ENCODE assay signal across 9 mouse cellular contexts in genomic region chr9:21366541-21367220, GRCm38 (mm10). TPM values are rescaled to one million over a fixed set of nuclear protein-coding genes. Genes with fewer than 3 reads are reported as not detected.
DNase-seq lines count a peak whose midpoint lies in the region; ATAC-seq and TF ChIP-seq lines count a peak whose summit lies in the region.
"Had no signal": no experiment of that assay in that cellular context is flagged by ENCODE, and none has a peak within 500 bp of the region (broad histone marks: within the 10 kb centered on the region; RNA-seq: fewer than 3 reads in every experiment).

No protein-coding gene starts in this region.

- peak; percentile 63 for TF ChIP-seq RAD21 in CH12.LX (IDR thresholded peaks at IDR 0.05; ENCODE audit: low read depth, low read length)

- H3K4me2 ChIP-seq in CH12.LX (ENCODE audit: insufficient read depth, low read depth, poor library complexity, severe bottlenecking): no peak overlapping the region
- peak overlapping the region; percentile 52 for H3K4me2 ChIP-seq in heart, postnatal 0 days (ENCODE audit: low read depth, low read length)
- peak overlapping the region; percentile 93 for H3K4me2 ChIP-seq in liver, embryonic 16.5 days (ENCODE audit: low read depth, low read length)
- peak overlapping the region; percentile 60 for H3K4me2 ChIP-seq in neural tube, embryonic 14.5 days (ENCODE audit: low read depth, low read length)

- in situ Hi-C loops in CH12.LX (cut with MboI; ENCODE audit: low pct_ligation_motif_present, low pct_unique_long_range_greater_than_20kb, low sequenced_read_pairs): loop anchor here (5.0 kb wide), 1 partner anchor 46 kb away; the partner anchor contains the start of gene Qtrt1

- dilution Hi-C loops in CH12.LX (cut with MboI; ENCODE audit: extremely low pct_ligation_motif_present, extremely low pct_unique_long_range_greater_than_20kb, low sequenced_read_pairs): no loop called here

- H3K4me1 ChIP-seq in CH12.LX (ENCODE audit: control insufficient read depth in 1 of 2, insufficient read depth in 2 of 2): peaks cover 2 to 30% of the 10 kb centered on the region in 2 experiments; a peak in 3 of 4 replicates
- H3K4me1 ChIP-seq in embryonic fibroblast, embryonic 13.5 days (ENCODE audit: control insufficient read depth, insufficient read depth, low read length): no peaks in the 10 kb centered on the region
- peaks cover 13% of the 10 kb centered on the region for H3K4me1 ChIP-seq in heart, postnatal 0 days (ENCODE audit: control insufficient read depth, insufficient read depth)
- peaks cover 19% of the 10 kb centered on the region for H3K4me1 ChIP-seq in liver, embryonic 16.5 days (ENCODE audit: control insufficient read depth, low read depth, low read length)
- H3K4me1 ChIP-seq in neural tube, embryonic 14.5 days (ENCODE audit: control insufficient read depth, insufficient read depth, low read length): peaks cover 17% of the 10 kb centered on the region

- no peak for TF ChIP-seq POLR2A in CH12.LX (IDR thresholded peaks at IDR 0.05; ENCODE audit: low read depth, low read length)
- TF ChIP-seq POLR2A in embryonic fibroblast, embryonic 13.5 days (IDR thresholded peaks at IDR 0.05; ENCODE audit: low read depth, low read length): no peak

- 28% methylated on average over 14 of the region's 14 CpGs for WGBS in heart, postnatal 0 days
- 24% methylated on average over 14 of the region's 14 CpGs for WGBS in liver, embryonic 16.5 days (ENCODE audit: insufficient replicate concordance)
- WGBS in neural tube, embryonic 14.5 days: 34% methylated on average over 14 of the region's 14 CpGs

- ATAC-seq in heart, postnatal 0 days (ENCODE audit: insufficient read depth, low read depth): no peak
- no peak for ATAC-seq in liver, embryonic 16.5 days (ENCODE audit: low read depth)
- peak; percentile 17 for ATAC-seq in neural tube, embryonic 14.5 days (ENCODE audit: low read depth)

- no peak for TF ChIP-seq EP300 in CH12.LX (IDR thresholded peaks at IDR 0.05; ENCODE audit: low read length)
- TF ChIP-seq EP300 in heart, postnatal 0 days (IDR thresholded peaks at IDR 0.05; ENCODE audit: low read depth): no peak

- peak; percentile 61 for DNase-seq in CH12.LX (ENCODE audit: extremely low read depth)
- peak; percentile 17 to 52 for DNase-seq in adrenal gland, postnatal 4 days (ENCODE audit: low spot score in 2 of 2)
- no peak for DNase-seq in heart, postnatal 0 days (ENCODE audit: low spot score)
- peak; percentile 82 for DNase-seq in layer of hippocampus, adult 11-12 months (ENCODE audit: low spot score)
- DNase-seq in thymus, adult 18-20 months: peak; percentile 37 to 66

- peak; percentile 77 to 94 for TF ChIP-seq CTCF in CH12.LX (conservative IDR thresholded peaks at IDR 0.05 in 1 of 2, IDR thresholded peaks at IDR 0.05 in 1 of 2; ENCODE audit: low read depth in 2 of 2, low read length in 2 of 2)
- no peak for TF ChIP-seq CTCF in embryonic fibroblast, embryonic 13.5 days (IDR thresholded peaks at IDR 0.05; ENCODE audit: borderline replicate concordance, insufficient read depth, low read length)
- TF ChIP-seq CTCF in heart, postnatal 0 days (IDR thresholded peaks at IDR 0.05; ENCODE audit: low read depth): peak; percentile 73

- H3K4me3 ChIP-seq in CH12.LX (replicated peaks in 1 of 3; ENCODE audit: low read depth in 2 of 3, low read length in 2 of 3, poor library complexity in 1 of 3): no peak overlapping the region
- no peak overlapping the region for H3K4me3 ChIP-seq in embryonic fibroblast, embryonic 13.5 days (ENCODE audit: insufficient read depth, low read length)
- peak overlapping the region; percentile 90 for H3K4me3 ChIP-seq in heart, postnatal 0 days (ENCODE audit: low read depth, low read length)
- H3K4me3 ChIP-seq in liver, embryonic 16.5 days (ENCODE audit: low read depth, low read length): peak overlapping the region; percentile 81
- peak overlapping the region; percentile 27 for H3K4me3 ChIP-seq in neural tube, embryonic 14.5 days (ENCODE audit: low read depth, low read length)

- no peaks in the 10 kb centered on the region for H3K27me3 ChIP-seq in CH12.LX (replicated peaks)
- H3K27me3 ChIP-seq in heart, postnatal 0 days (ENCODE audit: control insufficient read depth, insufficient read depth, low read length): no peaks in the 10 kb centered on the region
- peaks cover 2% of the 10 kb centered on the region; the same call in 1 of the 2 replicates for H3K27me3 ChIP-seq in liver, embryonic 16.5 days (ENCODE audit: control insufficient read depth, insufficient read depth, low read depth, low read length)
- no peaks in the 10 kb centered on the region for H3K27me3 ChIP-seq in neural tube, embryonic 14.5 days (ENCODE audit: control insufficient read depth, insufficient read depth, low read length)

- H3K27ac ChIP-seq in CH12.LX (ENCODE audit: insufficient read depth, low read depth): no peak overlapping the region
- H3K27ac ChIP-seq in embryonic fibroblast, embryonic 13.5 days (ENCODE audit: insufficient read depth, low read length): peak overlapping the region; percentile 56
- H3K27ac ChIP-seq in heart, postnatal 0 days (ENCODE audit: low read depth): peak overlapping the region; percentile 76
- peak overlapping the region; percentile 96 for H3K27ac ChIP-seq in liver, embryonic 16.5 days (ENCODE audit: low read length)
- peak overlapping the region; percentile 82 for H3K27ac ChIP-seq in neural tube, embryonic 14.5 days (ENCODE audit: low read depth, low read length)

- H3K9ac ChIP-seq in CH12.LX (ENCODE audit: insufficient read depth, low read depth): no peak overlapping the region
- H3K9ac ChIP-seq in heart, postnatal 0 days (replicated peaks; ENCODE audit: low read depth, low read length): no peak overlapping the region
- peak overlapping the region; percentile 65 for H3K9ac ChIP-seq in liver, embryonic 16.5 days (ENCODE audit: low read depth, low read length)
- H3K9ac ChIP-seq in neural tube, embryonic 14.5 days (replicated peaks; ENCODE audit: low read depth, low read length): 0 out of 2 replicates have a peak overlapping the region, but pooled peaks have one; percentile 35

- peaks cover 33% of the 10 kb centered on the region for H3K79me2 ChIP-seq in CH12.LX (replicated peaks; ENCODE audit: control insufficient read depth, extremely low read depth, insufficient read depth, poor library complexity, severe bottlenecking)

- no peaks in the 10 kb centered on the region for H3K9me3 ChIP-seq in CH12.LX (replicated peaks; ENCODE audit: low read length)
- H3K9me3 ChIP-seq in heart, postnatal 0 days (replicated peaks; ENCODE audit: control insufficient read depth, low read length): no peaks in the 10 kb centered on the region
- H3K9me3 ChIP-seq in liver, embryonic 16.5 days (replicated peaks; ENCODE audit: control insufficient read depth, low read length): no peaks in the 10 kb centered on the region
- no peaks in the 10 kb centered on the region for H3K9me3 ChIP-seq in neural tube, embryonic 14.5 days (ENCODE audit: control insufficient read depth, low read length)

- H3K36me3 ChIP-seq in CH12.LX (replicated peaks in 1 of 2; ENCODE audit: control insufficient read depth in 1 of 2, insufficient read depth in 1 of 2, low read length in 1 of 2): peaks cover 2 to 10% of the 10 kb centered on the region in 2 experiments
- H3K36me3 ChIP-seq in heart, postnatal 0 days (replicated peaks; ENCODE audit: control insufficient read depth, insufficient read depth, low read length): no peaks in the 10 kb centered on the region
- H3K36me3 ChIP-seq in liver, embryonic 16.5 days (ENCODE audit: control insufficient read depth, insufficient read depth): no peaks in the 10 kb centered on the region
- no peaks in the 10 kb centered on the region for H3K36me3 ChIP-seq in neural tube, embryonic 14.5 days (ENCODE audit: control insufficient read depth, insufficient read depth, low read length)

RNA-seq across cellular contexts. Expression of gene Ilf3, which starts 1.0 kb away (rescaled TPM):
- total RNA-seq in CH12.LX (2012; rRNA removed) (77.3 TPM in 2 replicates), CH12.LX (2014; rRNA removed) (72.8 and 75.8 TPM in 2 replicates)
- 128 and 145 TPM in 2 replicates for polyA plus RNA-seq in CH12.LX (2012; ENCODE audit: insufficient read length, low read depth)
- total RNA-seq in adrenal gland, postnatal 4 days (2021): 100 to 1,000 TPM; 107 to 118 TPM
- 80.9 and 94.0 TPM in 2 replicates for polyA plus RNA-seq in embryonic fibroblast, embryonic 13.5 days (2011; ENCODE audit: insufficient read length, low read depth, missing spikeins)
- 34.7 and 37.3 TPM in 2 replicates for total RNA-seq in heart, postnatal 0 days (2014; rRNA removed; ENCODE audit: low replicate concordance)
- 53.6 and 58.4 TPM in 2 replicates for polyA plus RNA-seq in heart, postnatal 0 days (2015; fragmentation: Nextera tagmentation; extraction: Ambion mirVana)
- 34.9 and 37.2 TPM in 2 replicates for polyA plus RNA-seq in liver, embryonic 16.5 days (2015; fragmentation: Nextera tagmentation; extraction: Ambion mirVana)
- polyA plus RNA-seq in neural tube, embryonic 14.5 days (2014; fragmentation: Nextera tagmentation; extraction: Ambion mirVana): 210 and 222 TPM in 2 replicates

RNA-seq across cellular contexts. Expression of gene Qtrt1, which starts 45.0 kb away (rescaled TPM):
- total RNA-seq in CH12.LX (2012; rRNA removed) (57.8 and 60.5 TPM in 2 replicates), CH12.LX (2014; rRNA removed) (43.1 and 48.1 TPM in 2 replicates)
- 52.4 and 56.8 TPM in 2 replicates for polyA plus RNA-seq in CH12.LX (2012; ENCODE audit: insufficient read length, low read depth)
- total RNA-seq in adrenal gland, postnatal 4 days (2021): 10 to 100 TPM; 34.0 to 35.3 TPM
- polyA plus RNA-seq in embryonic fibroblast, embryonic 13.5 days (2011; ENCODE audit: insufficient read length, low read depth, missing spikeins): 30.0 and 35.8 TPM in 2 replicates
- total RNA-seq in heart, postnatal 0 days (2014; rRNA removed; ENCODE audit: low replicate concordance): 34.3 and 39.7 TPM in 2 replicates
- 15.5 and 15.6 TPM in 2 replicates for polyA plus RNA-seq in heart, postnatal 0 days (2015; fragmentation: Nextera tagmentation; extraction: Ambion mirVana)
- polyA plus RNA-seq in liver, embryonic 16.5 days (2015; fragmentation: Nextera tagmentation; extraction: Ambion mirVana): 14.6 and 15.8 TPM in 2 replicates
- polyA plus RNA-seq in neural tube, embryonic 14.5 days (2014; fragmentation: Nextera tagmentation; extraction: Ambion mirVana): 43.7 and 48.9 TPM in 2 replicates

RNA-seq across cellular contexts. Expression of gene Slc44a2, which starts 46.2 kb away (rescaled TPM):
- 27.4 and 36.5 TPM in 2 replicates for total RNA-seq in CH12.LX (2012; rRNA removed)
- total RNA-seq in CH12.LX (2014; rRNA removed): 22.1 and 26.1 TPM in 2 replicates
- 52.5 and 62.9 TPM in 2 replicates for polyA plus RNA-seq in CH12.LX (2012; ENCODE audit: insufficient read length, low read depth)
- 10 to 100 TPM; 73.6 to 75.4 TPM for total RNA-seq in adrenal gland, postnatal 4 days (2021)
- 115 and 125 TPM in 2 replicates for polyA plus RNA-seq in embryonic fibroblast, embryonic 13.5 days (2011; ENCODE audit: insufficient read length, low read depth, missing spikeins)
- total RNA-seq in heart, postnatal 0 days (2014; rRNA removed; ENCODE audit: low replicate concordance): 44.0 and 84.8 TPM in 2 replicates
- polyA plus RNA-seq in heart, postnatal 0 days (2015; fragmentation: Nextera tagmentation; extraction: Ambion mirVana): 45.0 and 46.5 TPM in 2 replicates
- 16.9 TPM in 2 replicates for polyA plus RNA-seq in liver, embryonic 16.5 days (2015; fragmentation: Nextera tagmentation; extraction: Ambion mirVana)
- 67.7 and 75.1 TPM in 2 replicates for polyA plus RNA-seq in neural tube, embryonic 14.5 days (2014; fragmentation: Nextera tagmentation; extraction: Ambion mirVana)

RNA-seq across cellular contexts. Expression of gene Ap1m2, which starts 54.5 kb away (rescaled TPM):
- total RNA-seq in CH12.LX (2012; rRNA removed) (1.4 and 2.6 TPM in 2 replicates), CH12.LX (2014; rRNA removed) (0.51 TPM in 2 replicates)
- 0.29 and 0.51 TPM in 2 replicates for polyA plus RNA-seq in CH12.LX (2012; ENCODE audit: insufficient read length, low read depth)
- total RNA-seq in adrenal gland, postnatal 4 days (2021): 1 to 10 TPM in 1 of 2 experiments, not detected in 1; 3.4 TPM
- not detected in 2 replicates for polyA plus RNA-seq in embryonic fibroblast, embryonic 13.5 days (2011; ENCODE audit: insufficient read length, low read depth, missing spikeins)
- 0.46 and 0.57 TPM in 2 replicates for total RNA-seq in heart, postnatal 0 days (2014; rRNA removed; ENCODE audit: low replicate concordance)
- 0.15 TPM in 1 of 2 replicates, not detected in the other for polyA plus RNA-seq in heart, postnatal 0 days (2015; fragmentation: Nextera tagmentation; extraction: Ambion mirVana)
- 0.08 and 1.1 TPM in 2 replicates for polyA plus RNA-seq in liver, embryonic 16.5 days (2015; fragmentation: Nextera tagmentation; extraction: Ambion mirVana)
- polyA plus RNA-seq in neural tube, embryonic 14.5 days (2014; fragmentation: Nextera tagmentation; extraction: Ambion mirVana): 1.1 and 2.3 TPM in 2 replicates
- total RNA-seq: gastrocnemius, postnatal 4 days had no signal

RNA-seq across cellular contexts. Expression of gene Dnm2, which starts 58.0 kb away (rescaled TPM):
- total RNA-seq in CH12.LX (2012; rRNA removed) (51.7 and 55.4 TPM in 2 replicates), CH12.LX (2014; rRNA removed) (36.4 and 37.0 TPM in 2 replicates)
- polyA plus RNA-seq in CH12.LX (2012; ENCODE audit: insufficient read length, low read depth): 64.3 and 66.0 TPM in 2 replicates
- 100 to 1,000 TPM; 111 to 116 TPM for total RNA-seq in adrenal gland, postnatal 4 days (2021)
- polyA plus RNA-seq in embryonic fibroblast, embryonic 13.5 days (2011; ENCODE audit: insufficient read length, low read depth, missing spikeins): 77.2 and 93.4 TPM in 2 replicates
- total RNA-seq in heart, postnatal 0 days (2014; rRNA removed; ENCODE audit: low replicate concordance): 78.3 and 95.8 TPM in 2 replicates
- 56.8 and 61.1 TPM in 2 replicates for polyA plus RNA-seq in heart, postnatal 0 days (2015; fragmentation: Nextera tagmentation; extraction: Ambion mirVana)
- 50.0 and 50.4 TPM in 2 replicates for polyA plus RNA-seq in liver, embryonic 16.5 days (2015; fragmentation: Nextera tagmentation; extraction: Ambion mirVana)
- 53.1 and 59.4 TPM in 2 replicates for polyA plus RNA-seq in neural tube, embryonic 14.5 days (2014; fragmentation: Nextera tagmentation; extraction: Ambion mirVana)

Comparison
In these comparisons a context has a peak if more than half of its experiments do, and no peak if none do; other contexts are left out.
1. H3K4me3 ChIP-seq: peak in heart, postnatal 0 days (single experiment), liver, embryonic 16.5 days (single experiment) and neural tube, embryonic 14.5 days (single experiment); none in CH12.LX (0 of 3) and embryonic fibroblast, embryonic 13.5 days (single experiment).
2. H3K9ac ChIP-seq: peak in liver, embryonic 16.5 days (single experiment) and neural tube, embryonic 14.5 days (single experiment); none in CH12.LX (single experiment) and heart, postnatal 0 days (single experiment).